In genomic region chr15:69365440-69365839, GRCm38 (mm10) we compare ENCODE assay signal across 28 mouse cellular contexts.
"Had no signal": no experiment of that assay in that cellular context is flagged by ENCODE, and none has a peak within 500 bp of the region (broad histone marks: within the 10 kb centered on the region; RNA-seq: fewer than 3 reads in every experiment).

No protein-coding gene starts in this region.

- ATAC-seq: forebrain, embryonic 13.5 days; forebrain, embryonic 14.5 days; forebrain, embryonic 15.5 days; forebrain, embryonic 16.5 days; forebrain, postnatal 0 days had no signal

- H3K27ac ChIP-seq: embryonic facial prominence, embryonic 10.5 days; embryonic facial prominence, embryonic 12.5 days; embryonic facial prominence, embryonic 13.5 days; embryonic facial prominence, embryonic 15.5 days; forebrain, embryonic 10.5 days; forebrain, embryonic 12.5 days; forebrain, embryonic 13.5 days; forebrain, embryonic 15.5 days; gastrocnemius, adult 2 months had no signal

- DNase-seq: cerebellum, adult 18-20 months; cerebellum, adult 2 months; cerebellum, adult 8-10 months; cerebellum, adult 9-10 months; cerebellum, adult 9-11 months; cerebellum, postnatal 10 days; cerebellum, postnatal 14 days; cerebellum, postnatal 25 days; cerebellum, postnatal 36 days; embryo, embryonic 11 days; forebrain, postnatal 0 days; gastrocnemius, adult 2 months; gastrocnemius, postnatal 10 days; gastrocnemius, postnatal 14 days; gastrocnemius, postnatal 25 days; gastrocnemius, postnatal 36 days; heart, adult 11 months had no signal

- H3K4me1 ChIP-seq: embryonic facial prominence, embryonic 10.5 days; embryonic facial prominence, embryonic 12.5 days; embryonic facial prominence, embryonic 13.5 days; embryonic facial prominence, embryonic 15.5 days; forebrain, embryonic 12.5 days; forebrain, embryonic 13.5 days; forebrain, embryonic 15.5 days had no signal

- H3K9me3 ChIP-seq: embryonic facial prominence, embryonic 10.5 days; embryonic facial prominence, embryonic 12.5 days; embryonic facial prominence, embryonic 13.5 days; embryonic facial prominence, embryonic 15.5 days; forebrain, embryonic 10.5 days; forebrain, embryonic 12.5 days; forebrain, embryonic 13.5 days; forebrain, embryonic 15.5 days had no signal

- H3K27me3 ChIP-seq: embryonic facial prominence, embryonic 12.5 days; embryonic facial prominence, embryonic 13.5 days; embryonic facial prominence, embryonic 15.5 days; forebrain, embryonic 12.5 days; forebrain, embryonic 13.5 days; forebrain, embryonic 15.5 days had no signal

- H3K9ac ChIP-seq: embryonic facial prominence, embryonic 12.5 days; embryonic facial prominence, embryonic 13.5 days; embryonic facial prominence, embryonic 15.5 days; forebrain, embryonic 12.5 days; forebrain, embryonic 13.5 days; forebrain, embryonic 15.5 days; forebrain, postnatal 0 days had no signal

- H3K36me3 ChIP-seq: embryonic facial prominence, embryonic 10.5 days; embryonic facial prominence, embryonic 12.5 days; embryonic facial prominence, embryonic 13.5 days; embryonic facial prominence, embryonic 15.5 days; forebrain, embryonic 10.5 days; forebrain, embryonic 12.5 days; forebrain, embryonic 15.5 days had no signal

- H3K4me2 ChIP-seq: embryonic facial prominence, embryonic 12.5 days; embryonic facial prominence, embryonic 13.5 days; embryonic facial prominence, embryonic 15.5 days; forebrain, embryonic 12.5 days; forebrain, embryonic 13.5 days; forebrain, embryonic 15.5 days had no signal

- H3K4me3 ChIP-seq: embryonic facial prominence, embryonic 10.5 days; embryonic facial prominence, embryonic 12.5 days; embryonic facial prominence, embryonic 13.5 days; embryonic facial prominence, embryonic 15.5 days; erythroblast, embryonic 14.5 days; forebrain, embryonic 10.5 days; forebrain, embryonic 12.5 days; forebrain, embryonic 13.5 days; forebrain, embryonic 15.5 days; gastrocnemius, adult 2 months had no signal
